ENCODE assay signal across 11 mouse cellular contexts in the genomic region with DNA sequence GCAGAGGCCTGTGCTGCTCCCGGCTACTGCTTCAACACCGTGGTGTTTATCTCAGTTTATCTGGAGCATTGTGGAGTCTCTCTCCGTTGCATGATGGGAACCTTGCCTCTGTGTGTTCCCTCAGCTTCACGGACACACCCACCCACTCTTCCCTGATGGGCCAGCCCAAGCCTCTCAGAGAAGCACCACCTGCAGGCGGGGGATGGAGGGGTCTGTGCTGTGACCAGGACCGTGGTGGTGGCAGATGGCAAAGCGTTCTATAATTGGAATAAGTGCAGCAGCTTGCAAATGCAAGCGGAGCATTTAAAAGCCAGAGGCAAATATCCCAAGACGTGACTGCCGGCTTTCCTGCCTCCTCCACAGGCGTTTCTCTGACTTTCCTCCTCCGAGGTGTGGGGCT.
A peak's percentile ranks its signal among the peaks of the same experiment; 100 is the strongest.
DNase-seq lines count a peak whose midpoint lies in the region; ATAC-seq and TF ChIP-seq lines count a peak whose summit lies in the region.
"Had no signal": no experiment of that assay in that cellular context is flagged by ENCODE, and none has a peak within 500 bp of the region (broad histone marks: within the 10 kb centered on the region; RNA-seq: fewer than 3 reads in every experiment).

No protein-coding gene starts in this region.

- no peak for TF ChIP-seq POLR2A in cerebellum, adult 2 months (IDR thresholded peaks at IDR 0.05; ENCODE audit: borderline replicate concordance, insufficient read depth, low read length)
- TF ChIP-seq POLR2A in olfactory bulb, adult 2 months (IDR thresholded peaks at IDR 0.05; ENCODE audit: insufficient read depth, low read depth, low read length): no peak

- no peak for TF ChIP-seq CTCF in cerebellum, adult 2 months (IDR thresholded peaks at IDR 0.05; ENCODE audit: borderline replicate concordance, insufficient read depth, low read depth, low read length)
- 0 out of 2 replicates have a peak, but pooled peaks have one; percentile 9 for TF ChIP-seq CTCF in forebrain, postnatal 0 days (IDR thresholded peaks at IDR 0.05; ENCODE audit: low read depth)
- TF ChIP-seq CTCF in olfactory bulb, adult 2 months (IDR thresholded peaks at IDR 0.05; ENCODE audit: insufficient read depth, low read depth, low read length): no peak
- no peak for TF ChIP-seq CTCF in liver, postnatal 0 days (IDR thresholded peaks at IDR 0.05; ENCODE audit: low read depth)

- no peak overlapping the region for H3K4me2 ChIP-seq in forebrain, postnatal 0 days (ENCODE audit: low read depth)
- no peak overlapping the region for H3K4me2 ChIP-seq in liver, postnatal 0 days (ENCODE audit: low read depth, low read length)
- H3K4me2 ChIP-seq: embryonic facial prominence, embryonic 12.5 days; heart, embryonic 15.5 days; limb, embryonic 13.5 days had no signal

- peak; percentile 17 to 18 for DNase-seq in cerebellum, adult 2 months
- DNase-seq in cerebellum, adult 9-11 months: no peak
- DNase-seq in forebrain, postnatal 0 days: peak; percentile 70
- DNase-seq in layer of hippocampus, adult 9-11 months: peak; percentile 94
- no peak for DNase-seq in liver, postnatal 0 days
- DNase-seq in ovary, postnatal 10 days (ENCODE audit: low spot score): no peak

- H3K9me3 ChIP-seq in forebrain, postnatal 0 days (ENCODE audit: low read length): no peaks in the 10 kb centered on the region
- H3K9me3 ChIP-seq in liver, postnatal 0 days (ENCODE audit: low read length): no peaks in the 10 kb centered on the region
- H3K9me3 ChIP-seq: embryonic facial prominence, embryonic 12.5 days; heart, embryonic 15.5 days had no signal

- WGBS in cerebellum, adult 2 months: 8% methylated on average over 12 of the region's 12 CpGs
- WGBS in forebrain, postnatal 0 days: 24% methylated on average over 12 of the region's 12 CpGs
- 29% methylated on average over 12 of the region's 12 CpGs for WGBS in olfactory bulb, adult 2 months
- 62% methylated on average over 12 of the region's 12 CpGs for WGBS in liver, postnatal 0 days (ENCODE audit: insufficient replicate concordance)

- peaks cover 3% of the 10 kb centered on the region; the same call in 1 of the 2 replicates for H3K27me3 ChIP-seq in cerebellum, adult 2 months (ENCODE audit: control insufficient read depth, insufficient read depth, low read length)
- H3K27me3 ChIP-seq in forebrain, postnatal 0 days (ENCODE audit: insufficient read depth, low read length): no peaks in the 10 kb centered on the region
- H3K27me3 ChIP-seq in liver, postnatal 0 days (ENCODE audit: insufficient read depth, low read length): no peaks in the 10 kb centered on the region
- H3K27me3 ChIP-seq: heart, embryonic 15.5 days had no signal

- H3K36me3 ChIP-seq in forebrain, postnatal 0 days (ENCODE audit: insufficient read depth): no peaks in the 10 kb centered on the region
- H3K36me3 ChIP-seq in liver, postnatal 0 days (replicated peaks; ENCODE audit: insufficient read depth, low read length): no peaks in the 10 kb centered on the region
- H3K36me3 ChIP-seq: embryonic facial prominence, embryonic 12.5 days; heart, embryonic 15.5 days; limb, embryonic 13.5 days had no signal

- peak; percentile 46 for ATAC-seq in forebrain, postnatal 0 days
- no peak for ATAC-seq in liver, postnatal 0 days
- no peak for ATAC-seq in activated CD4-positive, CD25-positive, alpha-beta regulatory T cell, adult 4 months

- no peak overlapping the region for H3K27ac ChIP-seq in cerebellum, adult 2 months (ENCODE audit: insufficient read depth, low read length)
- peak overlapping the region; percentile 69 for H3K27ac ChIP-seq in forebrain, postnatal 0 days (ENCODE audit: low read depth, low read length)
- H3K27ac ChIP-seq in olfactory bulb, adult 2 months (ENCODE audit: insufficient read depth, low read depth, low read length): peak overlapping the region; percentile 55
- H3K27ac ChIP-seq in liver, postnatal 0 days (ENCODE audit: low read depth): no peak overlapping the region
- H3K27ac ChIP-seq: embryonic facial prominence, embryonic 12.5 days; heart, embryonic 15.5 days; limb, embryonic 13.5 days had no signal

- H3K4me1 ChIP-seq in cerebellum, adult 2 months (ENCODE audit: control insufficient read depth, insufficient read depth, low read length): peaks cover 12% of the 10 kb centered on the region
- H3K4me1 ChIP-seq in forebrain, postnatal 0 days (ENCODE audit: insufficient read depth): peaks cover 28% of the 10 kb centered on the region
- peaks cover 64% of the 10 kb centered on the region for H3K4me1 ChIP-seq in olfactory bulb, adult 2 months (ENCODE audit: control insufficient read depth, insufficient read depth, low read length)
- H3K4me1 ChIP-seq in liver, postnatal 0 days (ENCODE audit: insufficient read depth): no peaks in the 10 kb centered on the region
- H3K4me1 ChIP-seq: embryonic facial prominence, embryonic 12.5 days; limb, embryonic 13.5 days had no signal

- no peak overlapping the region for H3K4me3 ChIP-seq in cerebellum, adult 2 months (replicated peaks; ENCODE audit: insufficient read depth, low read depth, low read length)
- H3K4me3 ChIP-seq in forebrain, postnatal 0 days (ENCODE audit: low read depth, low read length): no peak overlapping the region
- no peak overlapping the region for H3K4me3 ChIP-seq in olfactory bulb, adult 2 months (ENCODE audit: insufficient read depth, low read depth, low read length)
- H3K4me3 ChIP-seq in liver, postnatal 0 days (ENCODE audit: low read depth, low read length): no peak overlapping the region
- H3K4me3 ChIP-seq: embryonic facial prominence, embryonic 12.5 days; heart, embryonic 15.5 days; limb, embryonic 13.5 days had no signal

- no peak for TF ChIP-seq EP300 in liver, postnatal 0 days (IDR thresholded peaks at IDR 0.05; ENCODE audit: low read depth)

- H3K9ac ChIP-seq in forebrain, postnatal 0 days: no peak overlapping the region
- H3K9ac ChIP-seq in liver, postnatal 0 days (replicated peaks): no peak overlapping the region
- H3K9ac ChIP-seq: embryonic facial prominence, embryonic 12.5 days; heart, embryonic 15.5 days; limb, embryonic 13.5 days had no signal

Comparison
In these comparisons a context has a peak if more than half of its experiments do, and no peak if none do; other contexts are left out.
1. DNase-seq: peak in cerebellum, adult 2 months (2 of 2), forebrain, postnatal 0 days (single experiment) and layer of hippocampus, adult 9-11 months (single experiment); none in cerebellum, adult 9-11 months (single experiment), liver, postnatal 0 days (single experiment) and ovary, postnatal 10 days (single experiment).
2. H3K27ac ChIP-seq: peak in forebrain, postnatal 0 days (single experiment) and olfactory bulb, adult 2 months (single experiment); none in cerebellum, adult 2 months (single experiment) and liver, postnatal 0 days (single experiment).